Mouse (Mus musculus): ENCODE data around the gene Plekhh1. TPM values are rescaled to one million over a fixed set of nuclear protein-coding genes. Genes with fewer than 3 reads are reported as not detected.

The Plekhh1 gene
- polyA plus RNA-seq, 1 experiment: 34.1 TPM

DNA sequence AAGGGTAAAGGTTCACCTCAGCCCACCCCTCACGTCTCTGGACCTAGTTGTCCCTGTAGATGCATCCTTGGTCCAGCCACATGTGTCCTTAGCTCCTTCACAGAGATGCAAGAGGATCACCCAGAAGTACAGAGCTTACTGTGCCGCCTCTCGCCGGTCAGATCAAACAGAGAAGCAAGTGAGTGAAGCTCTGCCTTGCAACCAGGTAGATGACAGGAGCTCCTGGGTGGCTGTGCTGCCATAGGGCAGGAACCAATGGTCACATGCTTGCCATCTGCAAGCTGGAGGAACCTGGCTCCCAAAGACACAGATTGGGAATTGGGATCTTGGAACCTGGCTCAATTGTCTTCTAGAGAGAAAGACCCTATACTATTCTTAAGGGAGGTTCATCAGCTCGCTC is 23.5 kb upstream of the Plekhh1 start:
- Histone ChIP-seq H3K4me3 (ENCODE audit: low read depth, low read length) (no peak overlapping the region), H3K27me3 (ENCODE audit: control insufficient read depth, insufficient read depth, low read length, poor library complexity, severe bottlenecking) (no peaks in the 10 kb centered on the region), H3K36me3 (ENCODE audit: control insufficient read depth, insufficient read depth, low read length, poor library complexity, severe bottlenecking) (no peaks in the 10 kb centered on the region), H3K4me1 (ENCODE audit: control insufficient read depth, insufficient read depth, low read length) (no peaks in the 10 kb centered on the region), H3K9me3 (replicated peaks; ENCODE audit: control insufficient read depth, insufficient read depth, low read length, poor library complexity, severe bottlenecking) (no peaks in the 10 kb centered on the region), H3K27ac (ENCODE audit: insufficient read depth, low read length) (no peak overlapping the region), H3K9ac (ENCODE audit: low read depth, poor library complexity, severe bottlenecking) (no peak overlapping the region)
- TF ChIP-seq CTCF (IDR thresholded peaks at IDR 0.05; ENCODE audit: low read depth, low read length) (no peak), POLR2A (IDR thresholded peaks at IDR 0.05; ENCODE audit: insufficient read depth, low read length) (no peak), EP300 (IDR thresholded peaks at IDR 0.05; ENCODE audit: insufficient read depth, low read depth, low read length) (no peak)

- H3K9ac ChIP-seq (ENCODE audit: low read depth, poor library complexity, severe bottlenecking): no peak overlapping the region; the same call in 1 of the 2 replicates
- no peak for TF ChIP-seq POLR2A (IDR thresholded peaks at IDR 0.05; ENCODE audit: insufficient read depth, low read length)
- TF ChIP-seq CTCF (IDR thresholded peaks at IDR 0.05; ENCODE audit: low read depth, low read length): no peak
- TF ChIP-seq EP300 (IDR thresholded peaks at IDR 0.05; ENCODE audit: insufficient read depth, low read depth, low read length): no peak
- H3K36me3 ChIP-seq (ENCODE audit: control insufficient read depth, insufficient read depth, low read length, poor library complexity, severe bottlenecking): no peaks in the 10 kb centered on the region
- H3K27ac ChIP-seq (ENCODE audit: insufficient read depth, low read length): no peak overlapping the region
- peak overlapping the region; percentile 65 for H3K4me3 ChIP-seq (ENCODE audit: low read depth, low read length)
- H3K9me3 ChIP-seq (replicated peaks; ENCODE audit: control insufficient read depth, insufficient read depth, low read length, poor library complexity, severe bottlenecking): no peaks in the 10 kb centered on the region
- H3K4me1 ChIP-seq (ENCODE audit: control insufficient read depth, insufficient read depth, low read length): no peaks in the 10 kb centered on the region
- no peaks in the 10 kb centered on the region for H3K27me3 ChIP-seq (ENCODE audit: control insufficient read depth, insufficient read depth, low read length, poor library complexity, severe bottlenecking)
Observed at GRCm38 (mm10) chr12:79006076-79006475, 22.9 kb upstream of the Plekhh1 start.

DNA sequence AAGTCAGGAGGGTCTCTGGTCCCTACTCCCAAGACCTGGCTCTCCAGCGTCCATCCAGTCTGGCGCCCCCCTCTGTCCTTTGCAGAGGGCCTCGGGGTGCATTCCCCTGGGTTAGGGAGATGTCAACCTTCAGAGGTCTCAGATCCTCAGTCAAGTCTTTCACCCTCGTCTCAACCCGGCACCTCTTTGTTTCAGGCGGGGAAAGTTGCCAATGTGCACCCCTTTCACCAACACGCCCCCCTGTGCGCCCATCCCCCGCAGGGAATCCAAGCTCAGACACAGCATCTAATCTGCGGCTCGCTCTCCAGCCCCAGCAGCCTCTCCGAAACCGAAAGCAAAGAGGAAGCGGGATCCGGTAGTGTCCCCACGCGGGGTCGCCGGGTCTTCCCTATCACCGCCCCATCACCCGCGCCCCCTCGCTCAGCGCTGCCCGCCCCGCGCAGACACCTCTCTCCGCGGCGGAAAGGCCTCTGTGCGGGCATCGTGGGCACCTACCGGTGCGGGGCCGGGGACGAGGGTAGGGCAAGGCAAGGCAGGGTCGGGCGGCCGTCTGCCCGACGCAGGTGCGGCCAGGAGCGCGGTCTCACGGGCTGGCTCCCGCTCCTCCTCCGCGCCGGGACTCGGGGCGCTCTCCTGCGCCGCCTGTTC is 22.4 kb upstream of the Plekhh1 start:
- no peak overlapping the region for H3K27ac ChIP-seq (ENCODE audit: insufficient read depth, low read length)
- no peaks in the 10 kb centered on the region for H3K9me3 ChIP-seq (replicated peaks; ENCODE audit: control insufficient read depth, insufficient read depth, low read length, poor library complexity, severe bottlenecking)
- TF ChIP-seq EP300 (IDR thresholded peaks at IDR 0.05; ENCODE audit: insufficient read depth, low read depth, low read length) (no peak), CTCF (IDR thresholded peaks at IDR 0.05; ENCODE audit: low read depth, low read length) (peak; percentile 44)
- H3K36me3 ChIP-seq (ENCODE audit: control insufficient read depth, insufficient read depth, low read length, poor library complexity, severe bottlenecking): no peaks in the 10 kb centered on the region
- H3K27me3 ChIP-seq (ENCODE audit: control insufficient read depth, insufficient read depth, low read length, poor library complexity, severe bottlenecking): no peaks in the 10 kb centered on the region
- H3K4me3 ChIP-seq (ENCODE audit: low read depth, low read length): peak overlapping the region; percentile 65
- H3K9ac ChIP-seq (ENCODE audit: low read depth, poor library complexity, severe bottlenecking): peak overlapping the region; percentile 75
- no peaks in the 10 kb centered on the region for H3K4me1 ChIP-seq (ENCODE audit: control insufficient read depth, insufficient read depth, low read length)

DNA sequence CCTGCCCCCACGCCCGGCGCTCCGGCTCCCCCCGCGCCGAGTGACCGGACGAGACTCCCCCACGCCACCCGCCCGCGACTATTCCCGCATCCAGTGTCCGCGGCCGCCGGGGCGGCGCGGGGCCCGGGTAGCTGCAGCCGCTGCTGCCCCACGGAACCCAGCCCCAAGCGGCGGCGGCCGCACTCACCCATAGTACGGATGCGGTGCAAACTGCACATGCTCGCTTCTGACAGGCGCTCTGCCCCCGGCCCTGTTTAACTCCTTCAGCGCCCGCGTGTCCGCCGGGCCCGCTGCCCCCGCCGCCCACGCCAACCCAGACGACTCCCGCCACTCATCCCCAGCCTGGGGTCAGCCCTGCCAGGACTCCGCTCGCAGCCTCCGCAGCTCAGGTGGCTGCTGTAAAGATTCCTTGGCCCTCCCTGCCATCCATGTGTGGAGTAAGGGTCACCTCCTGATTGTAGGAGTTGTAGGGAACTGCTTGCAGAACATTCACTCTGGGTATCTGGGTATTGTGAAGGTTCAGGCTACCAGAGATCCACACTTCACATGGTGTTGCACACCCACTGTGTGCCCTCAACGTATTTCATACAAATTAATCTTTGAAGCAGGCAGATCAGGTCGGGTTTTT is 21.7 kb upstream of the Plekhh1 start, which contains the start of gene Tmem229b:
Tmem229b (minus strand) TSS at position 502 of the 628 bp plus-strand sequence.
- Histone ChIP-seq H3K27ac (ENCODE audit: insufficient read depth, low read length) (no peak within 1 kb of the TSS), H3K9ac (ENCODE audit: low read depth, poor library complexity, severe bottlenecking) (peak within 1 kb of the TSS; percentile 75), H3K27me3 (ENCODE audit: control insufficient read depth, insufficient read depth, low read length, poor library complexity, severe bottlenecking) (no peaks in the 10 kb centered on the region), H3K4me1 (ENCODE audit: control insufficient read depth, insufficient read depth, low read length) (no peaks in the 10 kb centered on the region), H3K36me3 (ENCODE audit: control insufficient read depth, insufficient read depth, low read length, poor library complexity, severe bottlenecking) (no peaks in the 10 kb centered on the region), H3K4me3 (ENCODE audit: low read depth, low read length) (peak within 1 kb of the TSS; percentile 65), H3K9me3 (replicated peaks; ENCODE audit: control insufficient read depth, insufficient read depth, low read length, poor library complexity, severe bottlenecking) (no peaks in the 10 kb centered on the region)
- TF ChIP-seq EP300 (IDR thresholded peaks at IDR 0.05; ENCODE audit: insufficient read depth, low read depth, low read length) (no peak), POLR2A (IDR thresholded peaks at IDR 0.05; ENCODE audit: insufficient read depth, low read length) (no peak), CTCF (IDR thresholded peaks at IDR 0.05; ENCODE audit: low read depth, low read length) (no peak)

GRCm38 (mm10) chr12:79010569-79010968 is 18.4 kb upstream of the Plekhh1 start:
- no peak overlapping the region for H3K27ac ChIP-seq (ENCODE audit: insufficient read depth, low read length)

DNA sequence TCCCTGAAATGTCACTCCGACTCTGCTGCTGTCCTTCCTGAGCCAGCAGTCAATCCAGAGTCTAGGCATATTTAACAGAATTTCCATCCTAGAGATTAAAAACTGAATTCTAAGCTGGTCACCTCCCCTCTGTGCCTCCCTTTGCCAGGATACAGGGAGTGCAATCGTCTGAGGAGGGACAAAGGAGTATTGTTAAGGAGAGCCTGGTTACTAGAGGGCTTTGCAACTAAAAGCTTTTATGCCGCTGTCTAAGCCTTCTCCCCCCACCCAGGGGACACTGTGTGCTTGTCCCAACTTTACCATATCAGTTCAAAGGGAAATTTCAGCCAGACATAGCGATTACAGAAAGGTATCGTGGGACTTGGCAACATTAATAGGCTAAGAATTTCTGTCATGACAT is 12.9 kb upstream of the Plekhh1 start:
- no peak for TF ChIP-seq CTCF (IDR thresholded peaks at IDR 0.05; ENCODE audit: low read depth, low read length)
- H3K9ac ChIP-seq (ENCODE audit: low read depth, poor library complexity, severe bottlenecking): no peak overlapping the region
- no peak overlapping the region for H3K4me3 ChIP-seq (ENCODE audit: low read depth, low read length)
- H3K36me3 ChIP-seq (ENCODE audit: control insufficient read depth, insufficient read depth, low read length, poor library complexity, severe bottlenecking): no peaks in the 10 kb centered on the region
- H3K9me3 ChIP-seq (replicated peaks; ENCODE audit: control insufficient read depth, insufficient read depth, low read length, poor library complexity, severe bottlenecking): no peaks in the 10 kb centered on the region
- peak overlapping the region; percentile 63; the same call in 1 of the 2 replicates for H3K27ac ChIP-seq (ENCODE audit: insufficient read depth, low read length)
- H3K27me3 ChIP-seq (ENCODE audit: control insufficient read depth, insufficient read depth, low read length, poor library complexity, severe bottlenecking): no peaks in the 10 kb centered on the region
- H3K4me1 ChIP-seq (ENCODE audit: control insufficient read depth, insufficient read depth, low read length): peaks cover 4% of the 10 kb centered on the region

More at GRCm38 (mm10) chr12:79010569-79010968, 18.4 kb upstream of the Plekhh1 start:
- Histone ChIP-seq H3K27me3 (ENCODE audit: control insufficient read depth, insufficient read depth, low read length, poor library complexity, severe bottlenecking) (no peaks in the 10 kb centered on the region), H3K36me3 (ENCODE audit: control insufficient read depth, insufficient read depth, low read length, poor library complexity, severe bottlenecking) (no peaks in the 10 kb centered on the region), H3K9me3 (replicated peaks; ENCODE audit: control insufficient read depth, insufficient read depth, low read length, poor library complexity, severe bottlenecking) (no peaks in the 10 kb centered on the region), H3K4me3 (ENCODE audit: low read depth, low read length) (no peak overlapping the region), H3K4me1 (ENCODE audit: control insufficient read depth, insufficient read depth, low read length) (no peaks in the 10 kb centered on the region), H3K9ac (ENCODE audit: low read depth, poor library complexity, severe bottlenecking) (no peak overlapping the region)
- TF ChIP-seq CTCF (IDR thresholded peaks at IDR 0.05; ENCODE audit: low read depth, low read length) (no peak), EP300 (IDR thresholded peaks at IDR 0.05; ENCODE audit: insufficient read depth, low read depth, low read length) (no peak), POLR2A (IDR thresholded peaks at IDR 0.05; ENCODE audit: insufficient read depth, low read length) (no peak)
